Mouse (Mus musculus) right cerebral cortex, postnatal 14 days (tissue): Measurements from ENCODE around the gene Tbc1d7.

Experiments
- DNase-seq: peaks from one replicate; pipeline ENCODE4 v3.0.0; 2022

Gene Tbc1d7

DNA sequence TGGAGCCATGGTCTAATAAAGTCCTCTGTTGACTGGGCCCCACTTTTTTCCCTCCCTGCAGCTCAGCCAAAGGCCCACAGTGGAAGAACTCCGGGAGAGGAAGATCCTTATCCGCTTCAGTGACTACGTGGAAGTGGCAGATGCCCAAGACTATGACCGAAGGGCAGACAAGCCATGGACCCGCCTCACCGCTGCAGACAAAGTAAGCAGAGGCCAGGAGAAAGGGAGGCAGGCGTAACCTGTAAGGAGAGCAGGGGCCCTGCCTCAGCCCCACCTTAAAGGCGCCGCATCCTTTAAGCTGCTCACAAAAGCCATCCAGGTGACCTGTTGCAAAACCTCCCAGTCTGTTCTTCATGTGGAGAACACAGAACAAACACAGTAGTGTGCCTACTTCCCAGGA lies 38.4 kb downstream of the Tbc1d7 start:
- DNase-seq, result no peak

DNA sequence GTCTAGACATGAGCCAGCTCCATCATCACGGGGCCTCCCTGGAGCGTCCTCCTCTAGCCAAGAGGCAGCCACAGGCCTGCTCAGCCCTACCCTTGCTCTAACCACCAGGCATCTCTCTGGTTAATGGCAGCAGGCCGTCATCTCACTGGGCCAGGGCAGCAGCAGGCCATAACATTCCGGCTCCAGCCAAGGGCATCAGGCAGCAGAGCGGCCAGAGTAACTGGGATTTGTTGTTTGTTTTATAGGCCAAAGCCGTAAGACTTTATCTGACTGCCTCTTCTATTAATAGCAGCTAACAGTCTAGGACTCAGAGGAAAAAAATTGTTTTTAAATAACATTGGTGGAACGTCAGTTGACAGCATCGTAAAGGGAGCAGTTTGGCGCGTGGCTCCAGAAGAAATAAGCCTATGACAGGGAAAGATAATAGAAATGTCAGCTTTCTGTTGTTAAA lies 39.5 kb downstream of the Tbc1d7 start:
- DNase-seq, result no peak

DNA sequence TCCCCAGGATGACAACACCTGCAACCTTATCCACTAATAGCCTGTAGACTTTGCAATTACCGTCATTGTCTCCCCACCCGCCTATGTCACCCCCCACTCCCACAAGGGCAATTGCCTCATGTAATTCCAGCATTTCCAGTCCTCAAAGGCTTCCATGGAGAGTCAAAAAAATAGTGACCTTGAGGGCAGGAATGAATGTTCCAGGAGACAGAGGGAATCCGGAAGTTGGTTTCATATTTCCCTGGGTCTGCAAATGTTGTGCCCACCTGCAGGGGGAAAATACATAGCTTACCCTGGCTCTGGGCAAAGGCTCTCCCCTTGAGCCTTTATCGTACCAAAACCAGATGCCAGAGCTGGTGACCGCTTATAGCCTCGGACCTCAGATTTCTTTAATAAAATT lies 41.1 kb downstream of the Tbc1d7 start:
- no peak for DNase-seq

DNA sequence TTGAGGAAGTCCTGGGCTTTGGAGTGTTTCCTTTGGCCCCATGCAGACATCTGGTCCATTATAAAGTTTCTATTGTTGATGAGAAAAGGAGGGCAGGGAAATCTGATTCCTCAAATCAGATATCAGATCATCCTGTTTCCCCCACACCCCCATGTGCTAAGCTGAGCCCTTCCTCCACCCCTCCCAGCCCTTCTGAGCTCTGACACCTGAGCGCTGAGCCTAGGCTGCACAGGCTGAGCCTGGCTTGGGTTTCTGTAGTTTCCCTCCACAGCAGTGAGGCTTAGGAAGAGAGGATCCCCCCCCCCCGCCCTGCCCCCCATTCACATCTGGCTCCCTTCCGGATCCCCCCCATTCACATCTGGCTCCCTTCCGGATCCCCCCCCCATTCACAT lies 46.6 kb downstream of the Tbc1d7 start:
- DNase-seq, result no peak

DNA sequence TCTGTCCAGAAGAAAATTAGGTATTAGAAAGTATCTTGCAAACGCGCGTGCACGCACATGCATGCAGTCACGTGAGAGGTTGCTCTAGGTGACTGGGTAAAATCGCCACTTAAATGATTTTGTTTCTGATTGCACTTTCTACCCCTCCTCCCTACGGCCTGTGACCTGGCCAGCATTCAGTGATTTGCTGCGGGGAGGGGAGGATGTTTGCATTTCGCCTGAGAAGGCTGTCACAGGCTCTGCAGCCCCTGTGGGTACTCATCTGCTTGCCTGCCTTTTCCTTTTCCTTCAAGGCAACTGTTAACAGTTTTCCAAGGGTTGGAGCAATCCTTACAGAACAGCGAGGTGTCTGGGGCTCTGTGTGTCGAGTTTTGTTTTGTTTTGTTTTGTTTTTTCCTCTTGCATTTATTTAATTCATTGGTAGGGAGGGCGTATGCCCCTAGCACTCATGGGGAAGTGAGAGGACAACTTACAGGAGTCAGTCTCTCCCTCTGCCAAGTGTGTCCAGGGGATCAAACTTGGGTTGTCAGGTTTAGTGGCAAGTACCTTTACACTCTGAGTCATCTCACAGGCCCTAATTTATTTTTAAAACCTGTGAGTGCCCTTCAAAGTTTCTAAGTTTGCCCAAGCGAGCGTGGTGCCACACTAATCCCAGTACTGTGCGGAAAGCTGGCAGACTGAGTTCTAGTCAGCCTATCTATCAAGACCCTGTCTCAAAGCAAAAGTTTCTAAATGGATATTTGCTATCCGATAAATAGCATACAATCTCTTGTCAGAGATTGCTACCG lies 47.2 kb downstream of the Tbc1d7 start:
- no peak for DNase-seq

DNA sequence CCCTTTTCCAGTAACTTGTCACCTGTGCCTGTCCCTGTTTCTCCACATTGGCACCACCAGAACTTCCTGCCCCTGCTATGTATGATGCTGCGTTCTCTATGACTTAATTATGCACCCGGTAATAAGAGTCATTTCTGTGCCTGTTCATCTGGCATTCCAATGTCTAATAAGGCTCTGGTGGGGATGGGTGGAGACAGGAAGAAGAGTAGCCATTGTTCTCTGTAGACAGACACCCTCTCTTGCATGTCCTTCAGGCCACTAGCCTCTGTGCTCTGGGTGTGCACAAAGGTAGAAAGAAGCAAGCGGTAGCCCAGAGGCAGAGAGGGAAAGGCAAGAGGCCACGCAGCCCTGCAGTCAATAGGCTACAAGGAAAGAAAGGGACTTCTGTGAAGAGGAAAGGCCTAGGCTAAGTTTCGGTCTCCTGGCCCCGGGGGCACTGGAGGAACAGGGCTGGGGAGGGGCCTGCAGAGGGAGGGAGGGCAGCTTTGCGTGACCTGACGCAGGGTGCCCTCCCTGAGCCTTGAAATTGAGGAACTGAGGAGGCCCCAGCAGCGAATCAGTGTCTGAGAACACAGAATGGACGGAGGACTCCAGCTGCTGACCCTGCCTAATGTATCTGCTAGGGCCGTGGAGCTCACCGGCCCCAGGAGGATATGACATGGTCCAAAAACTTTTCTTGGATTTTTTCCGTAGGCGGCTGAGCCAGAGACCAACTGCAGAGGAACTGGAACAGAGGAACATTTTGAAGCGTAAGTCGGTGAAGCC lies 48.8 kb downstream of the Tbc1d7 start:
- DNase-seq, result peak; percentile 46

DNA sequence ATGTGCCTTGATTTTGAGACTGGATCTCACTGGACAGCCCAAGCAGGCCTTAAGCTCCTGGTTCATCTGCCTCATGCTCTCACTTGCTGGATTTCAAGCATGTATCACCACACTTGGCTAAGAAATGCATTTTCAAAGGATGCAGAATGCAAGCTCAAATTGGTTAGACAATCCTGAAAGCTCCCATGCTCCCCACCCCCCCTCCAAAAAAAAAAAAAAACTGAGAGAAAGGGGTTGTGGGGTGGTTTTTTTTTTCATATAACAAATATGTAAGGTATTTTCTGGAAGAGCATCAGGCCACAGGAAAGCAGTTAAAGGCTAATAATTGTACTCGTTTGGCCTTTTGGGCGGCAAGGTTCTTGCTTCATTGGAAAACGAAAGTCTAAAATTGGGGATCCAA lies 58.2 kb downstream of the Tbc1d7 start:
- DNase-seq, result no peak

DNA sequence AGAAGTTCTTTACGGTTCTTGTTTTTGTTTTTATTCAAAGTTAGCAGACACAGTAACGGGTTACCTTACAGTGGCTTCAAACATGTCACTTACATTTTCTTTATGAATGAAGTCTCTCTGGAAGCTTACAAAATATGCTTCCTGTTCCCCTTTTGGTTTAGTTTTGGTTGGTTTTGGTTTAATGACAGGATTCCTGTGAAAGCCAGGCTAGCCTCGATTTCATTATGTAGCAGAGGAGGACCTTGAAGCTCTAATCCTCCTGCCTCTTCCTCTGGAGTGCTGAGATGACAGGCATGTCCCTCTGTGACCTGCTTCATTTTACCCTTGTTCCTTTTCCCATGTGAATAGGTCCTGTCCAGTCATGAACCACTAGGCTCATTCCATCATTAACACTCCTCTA lies 58.6 kb downstream of the Tbc1d7 start:
- no peak for DNase-seq

DNA sequence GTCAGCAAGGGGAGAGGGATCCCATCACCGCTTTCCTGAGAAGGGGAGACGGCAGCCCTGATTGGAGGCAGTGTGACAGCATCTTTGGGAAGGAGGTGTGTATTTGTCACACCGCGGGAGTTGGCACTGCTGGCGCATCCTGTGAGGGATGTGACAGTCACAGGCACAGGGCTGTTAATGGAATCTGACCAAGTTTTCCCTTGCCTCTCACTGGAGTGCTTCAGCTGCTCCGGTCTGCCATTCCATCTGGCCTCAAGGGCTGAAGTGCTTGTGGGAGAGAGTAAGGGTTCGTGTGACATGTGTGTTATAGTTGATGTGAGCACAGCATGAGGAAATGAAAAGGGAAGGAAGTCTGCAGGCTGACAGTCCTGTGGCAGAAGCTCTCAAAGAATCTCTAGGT lies 59.0 kb downstream of the Tbc1d7 start:
- DNase-seq, result peak; percentile 46

DNA sequence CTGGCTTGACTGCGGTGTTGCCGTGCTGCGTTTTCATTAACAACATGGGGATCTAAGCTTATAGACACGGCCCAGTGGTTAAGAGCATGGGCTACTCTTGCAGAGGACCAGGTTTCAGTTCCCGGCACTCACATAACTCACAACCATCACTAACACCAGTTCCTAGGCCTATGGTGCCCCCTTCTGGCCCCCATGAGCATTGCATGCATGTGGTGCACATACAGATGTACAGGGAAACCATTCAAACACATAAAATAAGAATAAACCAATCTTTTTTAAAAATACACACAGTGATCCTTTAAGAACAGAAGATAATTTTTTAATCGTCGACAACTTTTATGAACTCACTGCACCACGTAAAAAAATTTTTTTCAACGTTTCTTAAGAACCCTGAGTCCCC lies 66.8 kb downstream of the Tbc1d7 start:
- DNase-seq, result no peak

DNA sequence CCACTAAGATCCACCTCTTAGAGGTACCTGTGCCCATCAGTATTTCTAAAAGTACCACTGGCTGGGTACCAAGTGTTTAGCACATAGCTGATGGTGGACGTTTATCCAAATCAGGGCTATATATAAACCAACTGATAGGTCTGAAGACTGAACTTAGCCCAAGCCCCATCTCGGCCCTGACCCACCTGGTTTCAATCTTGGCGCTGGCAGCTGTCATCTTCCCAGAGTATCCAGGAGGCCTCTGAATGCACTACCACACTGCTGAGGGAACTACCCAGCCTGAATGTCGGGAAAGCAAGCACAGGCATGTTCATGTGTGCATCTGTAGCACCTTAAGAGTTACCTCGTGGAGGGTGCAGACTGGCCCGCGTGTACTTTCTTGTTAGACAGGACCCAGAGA lies 68.4 kb downstream of the Tbc1d7 start:
- no peak for DNase-seq
